Comparison of ENCODE assay signal across 8 mouse cellular contexts in the genomic region with DNA sequence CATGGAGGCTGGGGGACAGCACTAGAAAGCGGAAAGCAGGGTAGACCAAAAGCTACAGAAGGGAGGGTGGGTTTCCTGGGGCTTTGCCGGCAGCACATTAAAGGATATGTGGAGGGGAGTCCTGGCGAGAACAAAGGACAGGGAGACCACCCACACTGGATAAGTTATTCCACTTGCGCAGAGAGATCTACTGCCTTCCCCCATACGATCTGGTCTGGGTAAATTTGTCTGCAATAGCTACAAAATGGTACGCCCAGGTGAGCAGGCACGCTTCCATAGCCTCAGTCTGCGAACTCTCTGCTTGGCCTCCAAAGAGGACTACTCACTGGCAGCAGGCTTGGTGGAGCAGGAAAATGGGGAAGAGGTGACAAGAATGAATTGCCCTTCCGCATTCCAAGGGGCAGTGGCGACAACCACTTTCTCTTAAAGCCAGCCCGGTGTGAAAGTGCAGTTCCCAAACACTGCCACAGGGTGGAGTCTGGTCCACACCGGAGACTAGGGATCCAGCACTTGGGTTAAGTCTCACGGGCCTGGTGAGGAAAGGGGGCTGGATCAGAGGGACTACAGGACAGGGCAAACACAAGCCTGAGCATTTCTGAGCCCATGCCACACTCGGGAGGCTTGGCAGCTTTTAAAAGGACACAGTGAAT. TPM values are rescaled to one million over a fixed set of nuclear protein-coding genes. Genes with fewer than 3 reads are reported as not detected.
A peak's percentile ranks its signal among the peaks of the same experiment; 100 is the strongest.
DNase-seq lines count a peak whose midpoint lies in the region; ATAC-seq and TF ChIP-seq lines count a peak whose summit lies in the region.

No protein-coding gene starts in this region.

- peaks cover 17% of the 10 kb centered on the region for H3K4me1 ChIP-seq in hindbrain, embryonic 12.5 days
- H3K4me1 ChIP-seq in lung, postnatal 0 days (ENCODE audit: insufficient read depth, low read depth, low read length), result peaks cover 15% of the 10 kb centered on the region

- DNase-seq in Muller cell, postnatal 12 days (ENCODE audit: inconsistent ontology term), result peak; percentile 88
- peak; percentile 90 to 91 for DNase-seq in cerebellum, postnatal 10 days
- peak; percentile 62 to 83 for DNase-seq in frontal cortex, postnatal 10 days (ENCODE audit: low spot score in 2 of 2)
- DNase-seq in layer of hippocampus, postnatal 10 days (ENCODE audit: low spot score in 2 of 2), result peak; percentile 88 to 90
- peak; percentile 91 for DNase-seq in lung, postnatal 0 days (ENCODE audit: low spot score)
- peak; percentile 84 for DNase-seq in ovary, postnatal 36 days (ENCODE audit: low spot score)
- peak; percentile 86 for DNase-seq in thymus, postnatal 25 days

- H3K4me2 ChIP-seq in hindbrain, embryonic 12.5 days (replicated peaks), result peak overlapping the region; percentile 54
- H3K4me2 ChIP-seq in lung, postnatal 0 days (replicated peaks; ENCODE audit: low read depth, low read length), result peak overlapping the region; percentile 49

- no peaks in the 10 kb centered on the region for H3K9me3 ChIP-seq in hindbrain, embryonic 12.5 days (replicated peaks)
- no peaks in the 10 kb centered on the region for H3K9me3 ChIP-seq in lung, postnatal 0 days (ENCODE audit: low read length)

- peak; percentile 98 for TF ChIP-seq CTCF in lung, postnatal 0 days (IDR thresholded peaks at IDR 0.05)

- TF ChIP-seq EP300 in lung, postnatal 0 days (IDR thresholded peaks at IDR 0.05), result no peak

- H3K27me3 ChIP-seq in hindbrain, embryonic 12.5 days, result no peaks in the 10 kb centered on the region
- H3K27me3 ChIP-seq in lung, postnatal 0 days (replicated peaks; ENCODE audit: insufficient read depth, low read length), result no peaks in the 10 kb centered on the region

- peak overlapping the region; percentile 20; the same call in 1 of the 2 replicates for H3K4me3 ChIP-seq in hindbrain, embryonic 12.5 days
- 0 out of 2 replicates have a peak overlapping the region, but pooled peaks have one; percentile 6 for H3K4me3 ChIP-seq in lung, postnatal 0 days (ENCODE audit: low read depth, low read length)

- no peaks in the 10 kb centered on the region for H3K36me3 ChIP-seq in hindbrain, embryonic 12.5 days
- H3K36me3 ChIP-seq in lung, postnatal 0 days (ENCODE audit: insufficient read depth, low read length), result no peaks in the 10 kb centered on the region

- 7% methylated on average over 14 of the region's 14 CpGs for WGBS in hindbrain, embryonic 12.5 days
- WGBS in lung, postnatal 0 days, result 8% methylated on average over 14 of the region's 14 CpGs

- H3K9ac ChIP-seq in hindbrain, embryonic 12.5 days, result no peak overlapping the region
- H3K9ac ChIP-seq in lung, postnatal 0 days (replicated peaks; ENCODE audit: low read depth), result no peak overlapping the region

- no peak overlapping the region for H3K27ac ChIP-seq in hindbrain, embryonic 12.5 days
- H3K27ac ChIP-seq in lung, postnatal 0 days (ENCODE audit: low read length), result no peak overlapping the region

- peak; percentile 83 for ATAC-seq in hindbrain, embryonic 12.5 days (ENCODE audit: low FRiP score)
- ATAC-seq in lung, postnatal 0 days, result peak; percentile 71

RNA-seq across cellular contexts. Expression of gene Rras2, which starts 50.9 kb away (rescaled TPM):
- 19.4 and 21.7 TPM in 2 replicates for polyA plus RNA-seq in hindbrain, embryonic 12.5 days (2016; fragmentation: Nextera tagmentation; extraction: Ambion mirVana)
- 10 to 100 TPM; 65.5 to 70.8 TPM for total RNA-seq in layer of hippocampus, postnatal 10 days (2021)
- 77.7 and 83.6 TPM in 2 replicates for polyA plus RNA-seq in lung, postnatal 0 days (2015; fragmentation: Nextera tagmentation; extraction: Ambion mirVana)
